Mouse (Mus musculus): ENCODE results near the gene Cers6. TPM values are rescaled to one million over a fixed set of nuclear protein-coding genes. Genes with fewer than 3 reads are reported as not detected.

The Cers6 gene
- total RNA-seq, 1 experiment from 2014 or later = 7.4 TPM

- DNase-seq = no peak
Observed at GRCm38 (mm10) chr2:69071440-69072235, 210.4 kb downstream of the Cers6 start.

- DNase-seq = no peak
Observed at GRCm38 (mm10) chr2:69077189-69077588, 215.9 kb downstream of the Cers6 start.

- no peak for DNase-seq
Observed at GRCm38 (mm10) chr2:69080760-69081159, 219.5 kb downstream of the Cers6 start.

GRCm38 (mm10) chr2:69082499-69083197 is 221.4 kb downstream of the Cers6 start:
- DNase-seq = no peak

GRCm38 (mm10) chr2:69083198-69083509 is 221.9 kb downstream of the Cers6 start:
- no peak for DNase-seq

- no peak for DNase-seq
Observed at GRCm38 (mm10) chr2:69084416-69084815, 223.2 kb downstream of the Cers6 start.

GRCm38 (mm10) chr2:69086505-69087260 is 225.4 kb downstream of the Cers6 start:
- DNase-seq = no peak

DNA sequence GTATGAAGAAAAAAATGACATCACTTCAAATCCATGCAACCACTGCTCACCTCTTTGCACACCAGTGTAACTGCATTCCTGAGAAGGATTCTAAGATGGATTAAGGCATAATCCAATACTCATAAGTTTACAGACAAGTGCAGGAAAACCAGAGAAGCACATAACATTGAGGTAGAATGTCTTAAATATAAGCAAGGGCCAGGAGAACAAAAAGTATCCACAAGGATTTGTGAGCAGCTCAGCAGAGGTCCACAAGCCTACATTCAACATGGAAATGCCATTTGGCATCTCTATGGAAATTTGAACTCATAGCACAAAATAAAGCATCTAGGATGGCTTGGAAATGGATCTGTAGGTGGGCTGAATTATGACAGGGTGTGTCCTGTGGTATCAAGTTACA is 234.6 kb downstream of the Cers6 start:
- DNase-seq = no peak

DNA sequence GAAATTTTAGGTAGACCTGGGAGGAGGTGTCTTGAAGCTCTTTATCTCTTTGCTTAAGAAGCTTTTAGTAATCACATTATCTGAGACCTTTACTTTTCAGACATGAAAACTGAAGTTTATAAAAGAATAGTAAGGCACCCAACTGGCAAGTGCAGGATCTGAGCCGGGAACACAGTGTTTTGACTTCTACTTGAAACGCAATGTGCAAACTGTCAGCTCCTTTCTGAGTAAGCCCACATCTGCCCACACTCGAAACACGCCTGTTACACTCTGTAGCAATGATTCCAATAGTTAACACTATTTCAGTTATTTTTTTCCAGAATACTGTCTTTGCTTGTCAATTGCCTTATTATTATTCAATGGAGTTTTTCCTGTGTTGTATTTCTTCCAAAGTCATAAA is 235.6 kb downstream of the Cers6 start:
- DNase-seq = no peak

DNA sequence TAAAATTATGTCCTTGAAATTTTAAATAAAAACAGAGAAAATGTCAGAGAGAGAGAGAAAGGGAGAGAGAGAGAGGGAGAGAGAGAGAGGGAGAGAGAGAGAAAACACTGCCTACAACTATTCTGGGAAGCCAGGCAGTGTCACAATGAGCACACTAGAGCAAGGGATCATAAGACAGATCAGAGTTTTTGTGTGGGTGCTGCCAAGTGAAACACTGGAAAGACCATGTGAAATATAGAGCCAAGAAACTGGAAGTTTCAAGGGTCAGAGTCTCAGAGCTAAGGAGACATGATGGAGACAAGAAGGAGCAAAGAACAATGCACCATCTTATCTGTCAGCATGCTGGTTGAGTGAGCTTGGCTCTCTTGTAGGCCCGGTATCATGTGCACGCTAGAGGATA is 236.3 kb downstream of the Cers6 start:
- no peak for DNase-seq

GRCm38 (mm10) chr2:69098701-69099100 is 237.5 kb downstream of the Cers6 start:
- no peak for DNase-seq

DNA sequence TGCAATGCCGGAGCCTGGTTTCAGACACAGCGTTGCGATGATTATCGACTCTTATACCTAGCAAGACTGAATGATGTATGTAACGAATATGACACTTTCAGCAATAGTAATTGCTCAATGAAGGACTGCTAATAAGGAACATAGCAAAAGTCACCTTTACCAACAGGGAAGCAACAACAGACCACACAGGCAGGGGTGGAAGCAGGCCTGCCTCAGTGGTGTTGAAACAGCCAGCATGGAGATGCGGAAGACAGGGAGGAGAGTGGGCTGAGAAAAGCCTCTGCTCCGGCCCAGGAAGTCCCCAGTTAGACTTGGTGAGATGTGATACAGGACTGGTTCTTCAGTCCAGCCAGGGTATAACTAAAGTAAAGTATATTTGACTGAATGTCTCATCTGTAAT is 237.9 kb downstream of the Cers6 start:
- no peak for DNase-seq

DNA sequence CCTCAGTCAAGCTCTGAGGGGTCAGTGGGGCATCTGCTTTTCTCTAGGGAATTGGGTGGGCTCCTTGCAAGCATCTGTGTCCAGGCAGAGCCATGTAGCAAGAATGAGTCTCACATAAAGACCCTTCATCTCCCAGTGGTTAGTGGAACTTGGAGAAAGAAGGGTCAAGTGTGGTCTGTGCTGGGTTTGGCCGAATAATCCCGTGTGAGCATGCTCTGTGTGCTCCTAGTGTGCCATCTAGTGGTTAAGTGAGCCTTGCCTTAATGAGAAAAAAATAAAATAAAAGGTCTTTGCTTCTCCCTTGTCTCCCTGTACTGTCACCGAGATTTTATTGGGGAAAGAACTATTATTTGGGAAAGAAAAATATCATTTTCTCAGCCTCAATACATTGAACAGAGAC is 239.5 kb downstream of the Cers6 start:
- peak; percentile 17 for DNase-seq

DNA sequence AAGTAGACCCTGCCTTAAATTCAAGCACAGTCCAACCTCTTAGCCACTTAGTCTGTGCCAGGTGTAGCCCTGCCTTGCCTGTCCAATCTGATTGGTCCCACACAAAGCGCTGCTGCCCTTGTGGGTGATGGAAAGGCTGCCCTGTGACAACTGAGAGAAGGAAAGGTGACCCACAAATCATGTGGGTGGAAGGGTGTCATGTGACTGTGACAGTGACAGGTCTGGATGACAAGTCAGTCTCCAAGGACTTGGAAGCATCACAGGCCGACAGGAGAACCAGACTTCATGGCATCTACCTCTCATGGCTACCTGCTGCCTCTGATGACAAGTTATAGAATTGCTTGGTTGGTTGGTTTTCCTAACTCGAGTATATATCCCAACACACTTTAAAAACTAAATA is 242.3 kb downstream of the Cers6 start:
- DNase-seq = no peak

DNA sequence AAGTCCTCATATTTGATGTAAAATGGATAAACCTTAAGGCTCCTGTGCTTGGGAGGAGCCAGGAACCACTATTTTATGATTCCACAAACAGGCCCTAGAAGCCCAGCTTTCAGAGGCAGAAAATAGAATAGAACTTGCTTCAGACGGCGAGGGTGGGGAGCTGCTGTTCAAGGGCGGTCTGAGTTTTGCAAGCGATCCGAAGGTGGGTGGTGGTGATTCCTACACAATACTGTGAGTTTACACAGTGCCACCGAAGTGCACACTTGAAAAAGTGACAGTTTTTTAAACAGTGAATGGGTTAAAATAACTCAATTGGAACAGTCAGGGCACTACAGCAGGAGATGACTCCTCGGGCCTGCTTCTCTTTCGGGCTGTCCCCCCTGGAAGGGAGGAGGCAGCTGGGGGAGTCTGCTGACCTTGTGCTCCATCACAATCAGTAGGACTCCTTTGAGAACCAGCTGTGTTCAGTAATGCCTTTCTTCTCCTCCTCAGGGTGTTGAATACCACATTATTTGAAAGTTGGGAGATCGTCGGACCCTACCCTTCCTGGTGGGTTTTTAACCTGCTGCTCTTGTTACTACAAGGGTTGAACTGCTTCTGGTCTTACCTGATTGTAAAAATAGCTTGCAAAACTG is 243.4 kb downstream of the Cers6 start:
- no peak for DNase-seq

- DNase-seq = no peak
Observed at GRCm38 (mm10) chr2:69109246-69109645, 248.0 kb downstream of the Cers6 start.

- no peak for DNase-seq
Observed at GRCm38 (mm10) chr2:69109710-69110109, 248.5 kb downstream of the Cers6 start.

GRCm38 (mm10) chr2:69112609-69113008 is 251.4 kb downstream of the Cers6 start:
- DNase-seq = no peak

DNA sequence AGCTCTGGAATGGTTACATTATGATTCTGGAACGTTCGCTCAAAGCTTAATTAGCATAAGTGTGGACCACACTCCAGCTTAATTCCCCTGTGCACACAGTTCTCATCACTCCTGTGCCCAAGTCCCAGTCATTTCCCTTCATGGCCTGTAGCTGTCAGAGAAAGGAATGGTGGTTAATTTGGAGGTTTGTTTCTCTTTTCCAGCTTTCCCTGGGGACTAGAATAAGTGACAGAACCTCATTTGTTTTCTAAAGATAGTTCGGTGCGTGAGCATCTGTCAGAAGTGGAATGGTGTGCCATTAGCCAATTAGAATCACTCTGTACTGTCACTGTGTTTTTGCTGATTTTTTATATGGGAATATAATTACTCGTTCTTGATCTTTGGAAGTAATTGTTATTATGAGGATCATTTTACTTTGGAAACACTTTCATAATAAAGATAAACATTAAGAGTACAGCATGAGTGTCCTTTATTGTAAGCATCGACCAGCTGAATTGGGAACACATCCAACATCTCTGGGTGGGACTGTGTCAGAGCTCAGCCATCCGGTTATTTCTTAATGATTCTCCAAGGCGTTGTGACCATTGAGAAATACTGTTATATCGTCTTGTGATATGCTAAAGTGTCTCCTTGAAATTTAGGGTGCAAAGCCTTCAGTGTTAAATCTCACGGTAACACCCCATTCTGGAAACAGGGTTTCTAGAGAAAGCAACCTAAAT is 252.7 kb downstream of the Cers6 start:
- DNase-seq = no peak

DNA sequence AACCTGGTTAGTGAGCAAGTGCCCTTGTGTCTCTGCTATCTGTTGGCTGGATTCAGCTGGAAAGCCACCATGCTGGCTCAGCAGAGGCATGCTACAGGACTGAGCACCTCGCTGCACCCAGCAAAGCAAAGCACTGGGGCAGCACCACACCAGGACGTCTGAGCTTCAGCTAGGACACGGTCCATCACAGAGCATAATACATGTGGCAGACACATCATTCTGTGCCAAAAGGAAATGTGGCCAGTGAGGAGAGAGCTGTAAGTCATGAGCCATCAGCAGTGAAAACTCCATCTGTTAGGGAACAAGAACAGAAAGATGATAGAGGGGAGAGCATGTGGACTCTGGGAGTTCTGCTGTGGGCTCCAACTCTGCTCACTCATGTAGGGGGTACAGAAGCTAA is 254.7 kb downstream of the Cers6 start:
- DNase-seq = no peak

DNA sequence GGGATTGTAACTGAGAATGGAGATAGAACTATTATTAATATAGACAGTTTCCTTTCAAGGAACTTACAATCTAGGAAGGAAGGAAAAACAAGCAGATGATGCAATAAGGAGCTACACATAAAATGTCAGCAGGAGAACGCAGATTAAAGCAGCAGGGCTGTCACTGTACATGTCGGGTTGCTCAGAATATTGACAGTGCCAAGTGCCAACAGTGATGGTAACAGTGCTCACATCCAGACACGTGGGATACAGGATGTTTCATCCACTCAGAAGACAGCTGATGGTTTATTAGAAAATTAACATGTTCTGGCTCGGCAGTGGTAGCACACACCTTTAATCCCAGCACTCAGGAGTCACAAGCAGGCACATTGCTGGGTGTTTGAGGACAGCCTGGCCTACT is 255.5 kb downstream of the Cers6 start:
- DNase-seq = no peak

- no peak for DNase-seq
Observed at GRCm38 (mm10) chr2:69118994-69119393, 257.8 kb downstream of the Cers6 start.
